ENCODE assay signal across 33 mouse cellular contexts in genomic region chrX:42511105-42511504, GRCm38 (mm10). TPM values are rescaled to one million over a fixed set of nuclear protein-coding genes. Genes with fewer than 3 reads are reported as not detected.
A peak's percentile ranks its signal among the peaks of the same experiment; 100 is the strongest.
DNase-seq lines count a peak whose midpoint lies in the region; ATAC-seq lines count a peak whose summit lies in the region.
"Had no signal": no experiment of that assay in that cellular context is flagged by ENCODE, and none has a peak within 500 bp of the region (broad histone marks: within the 10 kb centered on the region; RNA-seq: fewer than 3 reads in every experiment).

No protein-coding gene starts in this region.

- no peak overlapping the region for H3K27ac ChIP-seq in forebrain, embryonic 15.5 days (replicated peaks)
- H3K27ac ChIP-seq in kidney, embryonic 15.5 days: no peak overlapping the region
- H3K27ac ChIP-seq: embryonic facial prominence, embryonic 10.5 days; embryonic facial prominence, embryonic 13.5 days; forebrain, embryonic 12.5 days; heart, adult 2 months; hindbrain, embryonic 12.5 days; hindbrain, embryonic 15.5 days had no signal

- no peak overlapping the region for H3K9ac ChIP-seq in forebrain, embryonic 15.5 days (replicated peaks)
- no peak overlapping the region for H3K9ac ChIP-seq in kidney, embryonic 15.5 days
- H3K9ac ChIP-seq: embryonic facial prominence, embryonic 13.5 days; forebrain, embryonic 12.5 days; hindbrain, embryonic 12.5 days; hindbrain, embryonic 15.5 days had no signal

- H3K4me2 ChIP-seq in forebrain, embryonic 15.5 days (replicated peaks): no peak overlapping the region
- H3K4me2 ChIP-seq in kidney, embryonic 15.5 days: no peak overlapping the region
- H3K4me2 ChIP-seq: embryonic facial prominence, embryonic 13.5 days; forebrain, embryonic 12.5 days; heart, embryonic 11.5 days; hindbrain, embryonic 12.5 days; hindbrain, embryonic 15.5 days had no signal

- H3K4me3 ChIP-seq in forebrain, embryonic 15.5 days: no peak overlapping the region
- no peak overlapping the region for H3K4me3 ChIP-seq in kidney, embryonic 15.5 days (replicated peaks)
- H3K4me3 ChIP-seq: embryonic facial prominence, embryonic 10.5 days; embryonic facial prominence, embryonic 13.5 days; erythroblast, embryonic 14.5 days; forebrain, embryonic 12.5 days; heart, adult 2 months; hindbrain, embryonic 12.5 days; hindbrain, embryonic 15.5 days had no signal

- DNase-seq in thymus, postnatal 0 days (ENCODE audit: low spot score): peak; percentile 37
- no peak for DNase-seq in thymus, postnatal 4 days
- DNase-seq in T-cell, adult 2 months (ENCODE audit: low spot score): peak; percentile 8
- no peak for DNase-seq in right cerebral cortex, adult 2 months (ENCODE audit: low spot score in 2 of 2)
- DNase-seq: adrenal gland, adult 8-10 months; adrenal gland, postnatal 25 days; B cell, adult 2 months; cerebellum, adult 11-12 months; cerebellum, adult 8-10 months; cerebellum, postnatal 10 days; cerebellum, postnatal 36 days; embryo, embryonic 11 days; gastrocnemius, postnatal 10 days; gastrocnemius, postnatal 36 days; heart, adult 2 months had no signal

- no peaks in the 10 kb centered on the region for H3K27me3 ChIP-seq in forebrain, embryonic 15.5 days
- H3K27me3 ChIP-seq in kidney, embryonic 15.5 days: no peaks in the 10 kb centered on the region
- H3K27me3 ChIP-seq: CH12.LX; embryonic facial prominence, embryonic 13.5 days; forebrain, embryonic 12.5 days; hindbrain, embryonic 12.5 days; hindbrain, embryonic 15.5 days had no signal

- H3K9me3 ChIP-seq in forebrain, embryonic 15.5 days: no peaks in the 10 kb centered on the region
- no peaks in the 10 kb centered on the region for H3K9me3 ChIP-seq in kidney, embryonic 15.5 days (replicated peaks)
- H3K9me3 ChIP-seq: embryonic facial prominence, embryonic 10.5 days; embryonic facial prominence, embryonic 13.5 days; forebrain, embryonic 12.5 days; G1E; hindbrain, embryonic 12.5 days; hindbrain, embryonic 15.5 days had no signal

- ATAC-seq in inflammation-experienced regulatory T-cells, adult 6 months: peak; percentile 57
- ATAC-seq in forebrain, embryonic 15.5 days (replicated peaks): no peak
- ATAC-seq in kidney, embryonic 15.5 days (replicated peaks; ENCODE audit: low FRiP score): no peak
- ATAC-seq: forebrain, embryonic 16.5 days; Patski had no signal

- H3K4me1 ChIP-seq in forebrain, embryonic 15.5 days: no peaks in the 10 kb centered on the region
- no peaks in the 10 kb centered on the region for H3K4me1 ChIP-seq in kidney, embryonic 15.5 days
- H3K4me1 ChIP-seq: embryonic facial prominence, embryonic 10.5 days; embryonic facial prominence, embryonic 13.5 days; forebrain, embryonic 12.5 days; hindbrain, embryonic 12.5 days; hindbrain, embryonic 15.5 days had no signal

- no peaks in the 10 kb centered on the region for H3K36me3 ChIP-seq in forebrain, embryonic 15.5 days
- H3K36me3 ChIP-seq in kidney, embryonic 15.5 days: no peaks in the 10 kb centered on the region
- H3K36me3 ChIP-seq: embryonic facial prominence, embryonic 10.5 days; embryonic facial prominence, embryonic 13.5 days; forebrain, embryonic 12.5 days; G1E; hindbrain, embryonic 12.5 days; hindbrain, embryonic 15.5 days had no signal

- WGBS in forebrain, embryonic 15.5 days: 72% methylated on average over 2 of the region's 2 CpGs
- 77% methylated on average over 2 of the region's 2 CpGs for WGBS in kidney, embryonic 15.5 days

RNA-seq across cellular contexts. Expression of gene Sh2d1a, which starts 8.9 kb away (rescaled TPM):
- polyA plus RNA-seq in thymus, postnatal 0 days (2015; fragmentation: Nextera tagmentation; extraction: Ambion mirVana): 401 and 414 TPM in 2 replicates
- polyA plus RNA-seq in inflammation-experienced regulatory T-cells, adult 6 months (2017; shearing (Covaris generic)): 100 to 1,000 TPM; 378 to 482 (median 406) TPM
- polyA plus RNA-seq in forebrain, embryonic 15.5 days (2015; fragmentation: Nextera tagmentation; extraction: Ambion mirVana): 4.0 and 4.1 TPM in 2 replicates
- polyA plus RNA-seq in kidney, embryonic 15.5 days (2015; fragmentation: Nextera tagmentation; extraction: Ambion mirVana): 0.05 and 0.06 TPM in 2 replicates
- polyA plus RNA-seq: erythroblast, embryonic 14.5 days; G1E; heart, embryonic 11.5 days; heart, embryonic 14.5 days; Patski had no signal

RNA-seq across cellular contexts. Expression of gene Tex13c2, which starts 21.6 kb away (rescaled TPM):
- polyA plus RNA-seq in thymus, postnatal 0 days (2015; fragmentation: Nextera tagmentation; extraction: Ambion mirVana): 0.06 TPM in 1 of 2 replicates, not detected in the other
- under 1 TPM in 1 of 3 experiments, not detected in 2; 0.73 TPM for polyA plus RNA-seq in inflammation-experienced regulatory T-cells, adult 6 months (2017; shearing (Covaris generic))
- polyA plus RNA-seq in forebrain, embryonic 15.5 days (2015; fragmentation: Nextera tagmentation; extraction: Ambion mirVana): not detected in 2 replicates
- not detected in 2 replicates for polyA plus RNA-seq in kidney, embryonic 15.5 days (2015; fragmentation: Nextera tagmentation; extraction: Ambion mirVana)
- polyA plus RNA-seq: brain, embryonic 14.5 days; cortical plate, adult 2 months; embryonic facial prominence, embryonic 10.5 days; embryonic facial prominence, embryonic 13.5 days; erythroblast, embryonic 14.5 days; forebrain, embryonic 12.5 days; forebrain, embryonic 16.5 days; G1E; heart, adult 2 months; heart, embryonic 11.5 days; heart, embryonic 14.5 days; heart, postnatal 0 days; hindbrain, embryonic 12.5 days; hindbrain, embryonic 15.5 days; Patski had no signal

Comparison
In these comparisons a context has a peak if more than half of its experiments do, and no peak if none do; other contexts are left out.
1. DNase-seq: peak in thymus, postnatal 0 days (single experiment) and T-cell, adult 2 months (single experiment); none in thymus, postnatal 4 days (single experiment) and right cerebral cortex, adult 2 months (0 of 2).
2. RNA of gene Sh2d1a, which starts 8.9 kb away (polyA plus RNA-seq): 378 to 482 TPM in inflammation-experienced regulatory T-cells, adult 6 months and 401 to 414 TPM in thymus, postnatal 0 days; 4.0 to 4.1 TPM in forebrain, embryonic 15.5 days and 0.05 to 0.06 TPM in kidney, embryonic 15.5 days; every median in the first group is over 10 times any median in the second.